Mouse (Mus musculus) small intestine, adult 2 months (tissue): ENCODE results near the gene Zmat3. TPM values are rescaled to one million over a fixed set of nuclear protein-coding genes. Genes with fewer than 3 reads are reported as not detected.

Source experiments
- H3K27ac ChIP-seq: fragments of 200-500 bp; 2 replicates; pipeline ENCODE4 v1.5.1; 2012; ENCODE audit warnings: low read depth, low read length, control low read depth, inconsistent platforms; ENCODE audit not compliant: insufficient read depth
- H3K27me3 ChIP-seq: fragments of 200-500 bp; 2 replicates; pipeline ENCODE4 v1.6.1; 2012; ENCODE audit warnings: mild to moderate bottlenecking, moderate library complexity, low read length, inconsistent platforms; ENCODE audit not compliant: control insufficient read depth, insufficient read depth
- H3K36me3 ChIP-seq: fragments of 200-500 bp; 2 replicates; pipeline ENCODE4 v1.6.1; 2012; ENCODE audit warnings: mild to moderate bottlenecking, low read length, control low read depth, inconsistent platforms; ENCODE audit not compliant: control insufficient read depth, insufficient read depth
- H3K4me1 ChIP-seq: fragments of 200-500 bp; 2 replicates; pipeline ENCODE4 v1.6.1; 2012; ENCODE audit warnings: low read length, inconsistent platforms, mixed read lengths; ENCODE audit not compliant: control insufficient read depth, insufficient read depth, insufficient read length
- H3K4me3 ChIP-seq: fragments of 200-500 bp; 2 replicates; pipeline ENCODE4 v1.5.1; 2012; ENCODE audit warnings: low read depth, mild to moderate bottlenecking, control low read depth, inconsistent platforms, low read length, moderate library complexity
- CTCF ChIP-seq: fragments of 200-500 bp; IDR thresholded peaks from 2 replicates; pipeline ENCODE4 v1.5.1; 2012; ENCODE audit warnings: low read depth, mild to moderate bottlenecking, control low read depth, inconsistent platforms, low read length, moderate library complexity, mixed read lengths; ENCODE audit not compliant: insufficient replicate concordance, insufficient read length; ENCODE audit errors: extremely low read depth
- POLR2A ChIP-seq: fragments of 200-500 bp; IDR thresholded peaks from 2 replicates; pipeline ENCODE4 v1.6.1; 2012; ENCODE audit warnings: low read depth, mild to moderate bottlenecking, control low read depth, inconsistent platforms, low read length, moderate library complexity
- WGBS: fragments of 180-500 bp; shearing (Covaris S2); methylation state at CpG from one replicate; pipeline ENCODE4 v1.1.7; 2018; 5-methylcytosine and 5-hydroxymethylcytosine counted together
- polyA plus RNA-seq: library from polyadenylated mRNA; depleted of rRNA; stranded (reverse); fragments of >200 nt; gene quantifications from 2 replicates; pipeline ENCODE4 v1.2.3, GENCODE M21; 2012

The Zmat3 gene
- polyA plus RNA-seq, 1 experiment, result 4.7 TPM

GRCm38 (mm10) chr3:32367516-32367915 is 1.7 kb upstream of the Zmat3 start:
- TF ChIP-seq CTCF, result no peak
- TF ChIP-seq POLR2A, result no peak
- Histone ChIP-seq H3K27ac (no peak overlapping the region), H3K4me3 (no peak overlapping the region), H3K27me3 (no peaks in the 10 kb centered on the region), H3K4me1 (no peaks in the 10 kb centered on the region), H3K36me3 (no peaks in the 10 kb centered on the region)
- WGBS, result 72% methylated on average over 1 of the region's 1 CpGs

GRCm38 (mm10) chr3:32366246-32366734 is 476 bp upstream of the Zmat3 start:
- no peak overlapping the region for H3K27ac ChIP-seq
- H3K4me3 ChIP-seq, result peak overlapping the region; percentile 92
- no peaks in the 10 kb centered on the region for H3K36me3 ChIP-seq
- TF ChIP-seq CTCF (no peak), POLR2A (no peak)
- no peaks in the 10 kb centered on the region for H3K4me1 ChIP-seq
- H3K27me3 ChIP-seq, result no peaks in the 10 kb centered on the region
- WGBS, result 52% methylated on average over 17 of the region's 17 CpGs

- H3K27ac ChIP-seq, result peak overlapping the region; percentile 32; the same call in 1 of the 2 replicates
- whole genome bisulfite sequencing, result 6% methylated on average over 54 of the region's 54 CpGs
- H3K36me3 ChIP-seq, result no peaks in the 10 kb centered on the region
- H3K4me3 ChIP-seq, result peak overlapping the region; percentile 92
- no peaks in the 10 kb centered on the region for H3K27me3 ChIP-seq
- no peaks in the 10 kb centered on the region for H3K4me1 ChIP-seq
- TF ChIP-seq POLR2A (no peak), CTCF (no peak)
Observed at GRCm38 (mm10) chr3:32364841-32365545, 821 bp downstream of the Zmat3 start.

- no peak overlapping the region for H3K27ac ChIP-seq
- H3K27me3 ChIP-seq, result no peaks in the 10 kb centered on the region
- TF ChIP-seq POLR2A (no peak), CTCF (no peak)
- H3K4me3 ChIP-seq, result no peak overlapping the region
- WGBS, result 81% methylated on average over 4 of the region's 4 CpGs
- H3K36me3 ChIP-seq, result no peaks in the 10 kb centered on the region
- H3K4me1 ChIP-seq, result no peaks in the 10 kb centered on the region
Observed at GRCm38 (mm10) chr3:32364195-32364594, 1.6 kb downstream of the Zmat3 start.

- H3K36me3 ChIP-seq, result no peaks in the 10 kb centered on the region
- H3K4me3 ChIP-seq, result no peak overlapping the region
- no peaks in the 10 kb centered on the region for H3K27me3 ChIP-seq
- WGBS, result 62% methylated on average over 6 of the region's 6 CpGs
- no peaks in the 10 kb centered on the region for H3K4me1 ChIP-seq
- no peak overlapping the region for H3K27ac ChIP-seq
- TF ChIP-seq CTCF (no peak), POLR2A (no peak)
Observed at GRCm38 (mm10) chr3:32361221-32361620, 4.6 kb downstream of the Zmat3 start.

- 81% methylated on average over 6 of the region's 6 CpGs for WGBS
- TF ChIP-seq POLR2A (no peak), CTCF (no peak)
- H3K4me1 ChIP-seq, result no peaks in the 10 kb centered on the region
- no peak overlapping the region for H3K4me3 ChIP-seq
- peaks cover 3% of the 10 kb centered on the region for H3K36me3 ChIP-seq
- H3K27ac ChIP-seq, result no peak overlapping the region
- H3K27me3 ChIP-seq, result no peaks in the 10 kb centered on the region
Observed at GRCm38 (mm10) chr3:32347881-32348280, 17.9 kb downstream of the Zmat3 start.

- TF ChIP-seq CTCF, result no peak
- TF ChIP-seq POLR2A, result no peak
- H3K36me3 ChIP-seq, result peaks cover 9% of the 10 kb centered on the region
- no peak overlapping the region for H3K27ac ChIP-seq
- no peak overlapping the region for H3K4me3 ChIP-seq
- 64% methylated on average over 11 of the region's 11 CpGs for WGBS
- H3K27me3 ChIP-seq, result no peaks in the 10 kb centered on the region
- H3K4me1 ChIP-seq, result no peaks in the 10 kb centered on the region
Observed at GRCm38 (mm10) chr3:32345249-32345648, 20.6 kb downstream of the Zmat3 start.

GRCm38 (mm10) chr3:32344825-32345224 is 21.0 kb downstream of the Zmat3 start:
- no peaks in the 10 kb centered on the region for H3K27me3 ChIP-seq
- H3K4me3 ChIP-seq, result no peak overlapping the region
- H3K4me1 ChIP-seq, result no peaks in the 10 kb centered on the region
- TF ChIP-seq CTCF (no peak), POLR2A (no peak)
- no peak overlapping the region for H3K27ac ChIP-seq
- 77% methylated on average over 5 of the region's 5 CpGs for WGBS
- H3K36me3 ChIP-seq, result peaks cover 9% of the 10 kb centered on the region
